Mouse (Mus musculus): Measurements from ENCODE around the gene Grb7. TPM values are rescaled to one million over a fixed set of nuclear protein-coding genes. Genes with fewer than 3 reads are reported as not detected.

The Grb7 gene
- polyA plus RNA-seq, 1 experiment from 2014 or later: 0.75 TPM

DNA sequence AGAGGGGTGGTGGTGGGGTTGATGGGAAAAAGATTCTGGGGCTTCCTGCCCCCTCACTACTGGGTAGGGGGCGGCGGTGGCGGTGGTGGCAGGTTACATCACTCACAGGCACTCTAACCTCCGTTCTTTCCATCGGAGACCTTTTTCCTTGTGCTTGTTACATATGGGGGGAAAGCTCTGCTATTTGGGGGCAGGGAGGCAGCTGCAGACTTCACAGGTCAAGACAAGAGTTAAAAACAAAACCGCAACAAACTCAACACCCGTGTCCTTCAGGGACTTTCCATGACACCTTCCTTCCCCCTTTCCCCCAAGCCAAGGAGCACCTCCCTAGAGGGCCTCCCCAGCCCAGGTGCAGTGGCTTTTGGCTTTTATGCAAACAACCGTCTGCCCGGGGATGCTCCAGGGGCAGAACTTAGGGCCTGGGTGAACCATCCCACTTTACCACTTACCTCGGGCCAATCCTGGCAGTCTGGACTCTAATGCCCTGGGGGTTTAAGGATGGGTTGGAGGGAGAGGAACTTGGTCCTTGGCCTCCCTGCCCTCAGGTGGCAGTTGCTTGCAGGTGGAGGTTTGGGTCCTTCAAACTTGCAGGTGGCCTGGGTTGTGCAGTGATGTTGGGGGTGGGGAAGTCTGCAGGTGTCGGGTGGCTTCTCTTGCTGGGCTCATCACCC, 13.0 kb downstream of the Grb7 start:
- WGBS: 23% methylated on average over 11 of the region's 11 CpGs
- Histone ChIP-seq H3K9me3 (no peaks in the 10 kb centered on the region), H3K27me3 (peaks cover 57% of the 10 kb centered on the region), H3K36me3 (no peaks in the 10 kb centered on the region), H3K4me3 (no peak overlapping the region), H3K4me2 (replicated peaks) (no peak overlapping the region), H3K9ac (replicated peaks) (no peak overlapping the region), H3K4me1 (peaks cover 12% of the 10 kb centered on the region), H3K27ac (replicated peaks) (no peak overlapping the region)
- ATAC-seq (ENCODE audit: low FRiP score, low read depth): no peak

DNA sequence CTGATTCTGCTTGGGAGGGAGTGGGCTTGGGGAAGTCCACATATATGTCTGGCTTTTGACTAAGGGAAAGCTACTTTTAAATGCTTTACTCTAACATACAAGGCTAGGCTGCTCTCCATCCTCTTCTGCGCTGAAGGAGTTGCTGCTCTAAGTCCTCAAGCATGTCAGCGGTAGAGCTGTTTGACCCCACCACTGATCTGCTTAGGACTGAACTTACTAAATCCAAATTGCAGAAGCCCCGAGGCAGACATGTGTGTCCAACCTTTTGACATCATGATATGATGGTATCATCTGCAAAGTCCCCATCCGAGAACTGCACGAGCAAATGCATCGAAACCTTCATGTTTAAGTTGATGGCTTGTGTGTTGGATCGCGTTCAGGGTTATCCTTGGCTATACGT, 13.7 kb downstream of the Grb7 start:
- H3K4me1 ChIP-seq: peaks cover 12% of the 10 kb centered on the region
- no peaks in the 10 kb centered on the region for H3K36me3 ChIP-seq
- no peak for ATAC-seq (ENCODE audit: low FRiP score, low read depth)
- no peak overlapping the region for H3K27ac ChIP-seq (replicated peaks)
- H3K4me3 ChIP-seq: no peak overlapping the region
- WGBS: 82% methylated on average over 9 of the region's 9 CpGs
- no peak overlapping the region for H3K9ac ChIP-seq (replicated peaks)
- peaks cover 51% of the 10 kb centered on the region for H3K27me3 ChIP-seq
- H3K9me3 ChIP-seq: no peaks in the 10 kb centered on the region
- no peak overlapping the region for H3K4me2 ChIP-seq (replicated peaks)

DNA sequence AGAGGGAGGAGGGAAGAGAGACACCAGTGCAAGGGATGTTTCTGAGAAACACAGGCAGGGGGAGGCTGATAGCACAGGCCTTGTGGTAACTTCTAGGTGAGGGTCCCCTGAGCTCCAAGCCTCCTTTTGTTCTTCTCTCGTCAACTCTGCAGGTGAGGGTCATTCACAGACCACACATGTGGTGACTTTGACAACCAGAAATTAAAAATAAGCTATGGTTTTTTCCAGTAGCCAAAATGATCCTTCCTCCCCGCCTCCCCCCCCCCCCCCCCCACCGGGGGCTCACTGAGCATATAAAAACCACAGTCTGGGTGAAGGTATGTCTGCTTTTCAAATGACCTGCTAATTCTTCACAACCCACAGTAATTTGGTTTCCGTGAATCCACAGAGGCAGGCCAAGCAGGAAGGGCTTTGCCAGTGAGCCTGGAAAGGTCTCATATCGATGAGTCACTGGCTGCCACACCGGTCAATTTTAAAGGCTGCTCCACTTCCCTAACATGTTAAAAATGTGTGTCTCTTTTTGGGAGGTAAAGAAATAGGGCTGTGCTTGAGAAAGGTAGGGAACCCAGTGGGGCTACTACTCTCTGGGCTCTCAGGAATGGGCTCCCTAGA, 15.0 kb downstream of the Grb7 start:
- ATAC-seq (ENCODE audit: low FRiP score, low read depth): no peak
- no peak overlapping the region for H3K27ac ChIP-seq (replicated peaks)
- H3K4me3 ChIP-seq: no peak overlapping the region
- no peak overlapping the region for H3K9ac ChIP-seq (replicated peaks)
- 54% methylated on average over 6 of the region's 6 CpGs for WGBS
- no peaks in the 10 kb centered on the region for H3K9me3 ChIP-seq
- no peak overlapping the region for H3K4me2 ChIP-seq (replicated peaks)
- H3K36me3 ChIP-seq: no peaks in the 10 kb centered on the region
- peaks cover 12% of the 10 kb centered on the region for H3K4me1 ChIP-seq
- peaks cover 40% of the 10 kb centered on the region for H3K27me3 ChIP-seq

DNA sequence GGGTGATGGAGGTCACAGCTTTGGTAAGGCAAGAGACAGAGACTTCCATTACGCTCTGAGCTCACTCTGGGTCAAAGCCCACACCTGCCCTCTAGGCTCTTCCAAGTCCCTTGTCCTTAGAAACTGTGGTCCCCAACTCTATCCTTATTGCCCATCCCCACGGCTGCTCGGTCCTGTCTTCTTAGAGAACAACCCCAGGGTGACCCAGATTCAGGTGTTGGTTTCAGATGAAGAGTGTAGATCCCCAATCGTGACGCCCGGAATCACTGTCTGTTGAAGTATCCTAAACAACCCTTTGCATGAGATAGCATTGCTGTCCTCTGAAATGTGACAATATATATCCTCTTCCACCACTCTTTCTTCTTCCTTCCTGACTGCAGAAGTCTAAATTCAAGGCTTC, 16.1 kb downstream of the Grb7 start:
- Histone ChIP-seq H3K4me1 (peaks cover 8% of the 10 kb centered on the region; the same call in 1 of the 2 replicates), H3K36me3 (no peaks in the 10 kb centered on the region), H3K4me3 (no peak overlapping the region), H3K27ac (replicated peaks) (no peak overlapping the region), H3K9me3 (no peaks in the 10 kb centered on the region), H3K4me2 (replicated peaks) (no peak overlapping the region), H3K9ac (replicated peaks) (no peak overlapping the region), H3K27me3 (peaks cover 36% of the 10 kb centered on the region)
- no peak for ATAC-seq (ENCODE audit: low FRiP score, low read depth)
- WGBS: 90% methylated on average over 6 of the region's 6 CpGs

DNA sequence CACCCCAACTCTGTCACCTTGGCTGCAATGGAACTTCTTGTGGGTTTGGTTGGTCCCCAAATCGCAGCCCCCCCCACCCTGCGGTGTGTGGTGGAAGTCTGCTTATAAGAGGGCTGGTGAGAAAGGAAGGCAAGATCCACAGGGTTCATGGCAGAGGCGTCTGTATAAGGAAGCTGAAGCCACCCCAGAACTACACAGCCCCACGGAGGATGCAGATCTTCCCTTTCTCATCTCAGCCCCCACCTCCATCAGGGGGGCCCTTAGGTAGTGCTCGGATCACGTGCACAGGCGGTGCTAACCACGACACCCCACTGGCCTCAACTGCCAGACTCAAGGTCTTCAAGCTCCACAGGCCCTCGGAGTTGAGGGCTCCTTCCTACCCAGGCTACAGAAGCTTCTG, 17.7 kb downstream of the Grb7 start:
- no peak overlapping the region for H3K27ac ChIP-seq (replicated peaks)
- WGBS: 90% methylated on average over 9 of the region's 9 CpGs

DNA sequence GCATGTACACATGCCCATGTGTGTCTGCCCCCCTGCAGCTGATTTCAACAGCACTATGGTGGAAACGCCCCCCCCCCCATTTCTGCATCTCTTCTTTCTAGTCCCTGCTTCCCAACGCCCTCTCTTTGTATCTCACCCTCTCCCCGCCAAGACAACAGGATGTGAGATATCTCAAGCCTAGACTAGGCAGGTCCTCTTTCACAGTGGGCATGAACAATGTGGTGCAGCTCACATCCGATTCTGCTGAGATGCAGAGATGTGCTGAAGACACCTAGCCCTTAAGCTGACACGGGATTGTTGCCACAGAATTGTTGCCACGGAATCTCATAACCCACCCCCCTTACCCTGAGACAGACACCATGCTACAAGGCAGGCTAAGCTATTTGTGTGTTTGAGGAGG, 18.3 kb downstream of the Grb7 start:
- ATAC-seq (ENCODE audit: low FRiP score, low read depth): no peak
- H3K27ac ChIP-seq (replicated peaks): no peak overlapping the region
- 89% methylated on average over 6 of the region's 6 CpGs for WGBS

More for the DNA sequence above, 17.7 kb downstream of the Grb7 start:
- H3K9me3 ChIP-seq: no peaks in the 10 kb centered on the region
- H3K9ac ChIP-seq (replicated peaks): no peak overlapping the region
- no peak for ATAC-seq (ENCODE audit: low FRiP score, low read depth)
- no peaks in the 10 kb centered on the region for H3K36me3 ChIP-seq
- no peaks in the 10 kb centered on the region for H3K4me1 ChIP-seq
- no peak overlapping the region for H3K4me3 ChIP-seq
- H3K27me3 ChIP-seq: peaks cover 22% of the 10 kb centered on the region
- H3K4me2 ChIP-seq (replicated peaks): no peak overlapping the region

DNA sequence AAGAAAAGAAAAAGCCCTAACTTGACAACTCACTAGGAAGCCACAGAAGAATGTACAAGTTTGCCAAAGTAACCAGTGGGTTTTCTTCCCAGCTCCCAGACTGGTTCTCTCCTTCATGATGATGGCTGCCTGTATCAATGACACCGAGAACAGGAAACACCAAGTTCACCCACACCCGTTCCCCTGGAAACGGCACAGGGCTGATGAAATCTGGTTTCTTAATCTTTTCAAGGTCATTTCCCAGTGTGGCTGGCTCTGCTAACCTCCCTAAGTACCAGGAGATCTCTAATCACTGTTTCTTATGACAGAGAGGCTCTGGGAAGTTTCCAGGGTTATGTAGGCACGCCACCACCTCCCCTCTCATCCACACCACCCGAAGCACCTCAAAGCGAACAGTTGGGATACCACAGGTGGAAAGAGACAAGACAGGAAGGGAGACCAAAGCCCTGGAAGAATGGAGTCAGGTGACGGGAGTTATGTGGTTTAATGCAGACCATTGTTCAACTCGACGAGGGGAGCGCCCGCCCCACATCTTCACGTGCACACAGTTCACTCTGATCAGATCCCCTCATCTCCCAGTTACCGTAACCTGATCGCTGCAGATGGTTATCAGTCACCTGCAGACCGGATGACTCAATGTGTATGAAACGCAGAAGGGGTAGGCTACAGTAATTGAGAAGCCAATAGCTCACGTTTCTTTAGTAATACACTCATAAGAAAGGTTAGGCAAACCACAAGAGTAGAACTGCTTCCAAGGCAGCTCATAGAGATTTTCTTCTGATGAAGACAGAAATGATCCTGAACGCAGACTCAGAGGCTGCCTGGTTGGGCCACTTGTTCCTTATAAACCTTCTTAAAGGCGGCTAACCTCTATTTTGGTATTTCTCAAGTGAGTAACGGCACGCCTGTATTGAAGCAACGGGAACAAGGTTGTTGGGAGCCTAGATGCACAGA, 23.8 kb downstream of the Grb7 start:
- Histone ChIP-seq H3K27ac (replicated peaks) (no peak overlapping the region), H3K9me3 (no peaks in the 10 kb centered on the region), H3K4me1 (peaks cover 5% of the 10 kb centered on the region), H3K36me3 (no peaks in the 10 kb centered on the region), H3K4me3 (no peak overlapping the region), H3K27me3 (no peaks in the 10 kb centered on the region), H3K9ac (replicated peaks) (no peak overlapping the region), H3K4me2 (replicated peaks) (no peak overlapping the region)
- ATAC-seq (ENCODE audit: low FRiP score, low read depth): no peak
- WGBS: 82% methylated on average over 22 of the region's 22 CpGs

More for the DNA sequence above, 18.3 kb downstream of the Grb7 start:
- Histone ChIP-seq H3K9ac (replicated peaks) (no peak overlapping the region), H3K27me3 (peaks cover 16% of the 10 kb centered on the region), H3K4me3 (no peak overlapping the region), H3K9me3 (no peaks in the 10 kb centered on the region), H3K4me2 (replicated peaks) (no peak overlapping the region), H3K4me1 (no peaks in the 10 kb centered on the region), H3K36me3 (no peaks in the 10 kb centered on the region)

DNA sequence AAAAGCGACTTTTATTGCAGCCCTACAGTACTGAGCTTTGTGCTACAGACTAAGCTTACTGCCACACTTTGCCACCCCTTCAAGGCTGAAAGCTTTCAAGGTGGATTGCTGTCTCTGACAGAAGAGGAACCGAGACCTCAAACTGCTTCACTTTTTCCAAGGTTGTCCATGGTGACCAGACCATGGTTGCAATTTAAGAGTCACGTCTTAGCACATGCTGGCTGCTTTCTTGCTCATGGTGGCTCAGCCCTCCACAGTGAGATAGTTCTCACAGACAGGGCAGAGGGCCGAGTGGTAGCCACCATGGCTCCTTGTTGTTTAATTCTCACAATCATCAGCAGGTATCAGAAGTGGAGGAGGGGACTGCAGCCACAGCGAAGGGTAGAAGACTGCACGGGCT, 24.6 kb downstream of the Grb7 start:
- Histone ChIP-seq H3K36me3 (no peaks in the 10 kb centered on the region), H3K9me3 (no peaks in the 10 kb centered on the region), H3K27ac (replicated peaks) (no peak overlapping the region), H3K9ac (replicated peaks) (no peak overlapping the region), H3K4me2 (replicated peaks) (no peak overlapping the region), H3K27me3 (no peaks in the 10 kb centered on the region), H3K4me1 (peaks cover 5% of the 10 kb centered on the region), H3K4me3 (no peak overlapping the region)
- no peak for ATAC-seq (ENCODE audit: low FRiP score, low read depth)
- 78% methylated on average over 6 of the region's 6 CpGs for WGBS

DNA sequence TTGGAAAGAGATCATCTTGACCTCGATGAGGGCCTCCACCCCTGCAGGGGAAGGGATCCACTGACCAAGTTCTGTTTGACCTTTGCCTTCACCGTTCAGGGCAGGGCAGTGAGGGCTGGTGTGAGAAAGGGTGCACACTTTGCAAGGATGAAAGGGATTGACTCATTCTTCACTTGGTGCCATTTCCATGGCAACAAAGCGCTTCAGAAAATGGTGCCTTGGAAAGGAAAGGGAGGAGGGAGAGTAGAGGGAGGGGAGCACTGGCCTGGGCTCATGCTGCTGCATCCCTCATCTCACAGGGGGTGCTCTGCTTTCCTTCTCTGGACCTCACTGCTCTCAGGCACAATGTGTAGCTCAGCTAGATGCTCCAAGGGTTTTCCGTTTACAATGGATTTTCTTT, 26.5 kb downstream of the Grb7 start:
- H3K27ac ChIP-seq (replicated peaks): no peak overlapping the region
- WGBS: 38% methylated on average over 4 of the region's 4 CpGs
- no peaks in the 10 kb centered on the region for H3K36me3 ChIP-seq
- H3K9me3 ChIP-seq: no peaks in the 10 kb centered on the region
- H3K4me3 ChIP-seq: no peak overlapping the region
- peaks cover 5% of the 10 kb centered on the region for H3K4me1 ChIP-seq
- ATAC-seq (ENCODE audit: low FRiP score, low read depth): no peak
- H3K9ac ChIP-seq (replicated peaks): no peak overlapping the region
- H3K4me2 ChIP-seq (replicated peaks): no peak overlapping the region
- no peaks in the 10 kb centered on the region for H3K27me3 ChIP-seq

DNA sequence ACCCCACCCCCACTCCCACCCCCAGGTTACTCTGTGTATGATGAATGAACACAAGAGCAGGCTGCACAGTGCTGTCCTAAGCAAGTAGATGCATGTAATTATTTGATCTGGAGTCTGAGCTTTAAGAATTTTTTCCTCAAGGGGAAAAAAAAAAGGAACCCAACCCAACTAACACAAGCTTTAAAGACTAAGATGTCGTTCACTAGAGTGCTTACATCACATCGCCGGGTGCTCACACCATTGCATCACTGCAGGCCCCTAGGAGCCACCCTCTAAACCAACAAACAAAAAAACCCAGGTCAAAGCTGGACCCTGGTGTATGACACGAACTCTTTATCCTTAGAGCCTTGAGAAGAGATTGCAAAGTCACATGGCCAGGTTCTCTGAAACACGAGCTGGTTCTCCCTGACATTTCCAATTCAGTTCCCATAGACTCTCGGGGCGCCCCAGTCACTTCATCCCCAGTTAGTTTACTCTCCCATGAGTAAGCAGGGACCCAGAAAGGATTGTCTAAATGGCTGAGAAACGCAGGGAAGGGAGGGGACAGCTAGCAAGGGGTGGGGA, 27.8 kb downstream of the Grb7 start:
- H3K4me2 ChIP-seq (replicated peaks): no peak overlapping the region
- H3K27ac ChIP-seq (replicated peaks): no peak overlapping the region
- no peak overlapping the region for H3K4me3 ChIP-seq
- H3K36me3 ChIP-seq: no peaks in the 10 kb centered on the region
- H3K9me3 ChIP-seq: no peaks in the 10 kb centered on the region
- H3K4me1 ChIP-seq: peaks cover 5% of the 10 kb centered on the region
- ATAC-seq (ENCODE audit: low FRiP score, low read depth): no peak
- 60% methylated on average over 8 of the region's 8 CpGs for WGBS
- no peak overlapping the region for H3K9ac ChIP-seq (replicated peaks)
- no peaks in the 10 kb centered on the region for H3K27me3 ChIP-seq

DNA sequence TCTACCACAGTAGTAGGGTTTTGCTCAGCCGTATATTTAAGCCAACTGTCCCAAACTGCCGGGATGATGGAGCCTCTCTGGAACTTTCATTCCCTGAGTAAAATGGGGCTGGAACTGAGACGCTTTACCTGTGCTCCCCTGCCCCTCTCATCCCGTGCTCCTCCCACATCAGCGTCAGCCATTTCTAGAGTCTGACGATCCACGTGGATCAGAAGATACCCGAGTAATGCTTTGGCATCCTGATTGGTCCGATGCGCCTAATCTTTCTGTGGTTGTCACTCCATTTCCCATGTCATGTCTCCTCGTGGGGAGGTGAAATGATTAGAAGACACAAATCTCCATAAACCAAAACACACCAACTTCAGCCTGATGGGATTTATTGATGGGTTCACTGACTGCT, 28.8 kb downstream of the Grb7 start:
- H3K36me3 ChIP-seq: no peaks in the 10 kb centered on the region
- H3K9me3 ChIP-seq: no peaks in the 10 kb centered on the region
- no peak overlapping the region for H3K4me3 ChIP-seq
- H3K27me3 ChIP-seq: no peaks in the 10 kb centered on the region
- no peak for ATAC-seq (ENCODE audit: low FRiP score, low read depth)
- no peak overlapping the region for H3K9ac ChIP-seq (replicated peaks)
- H3K4me1 ChIP-seq: peaks cover 5% of the 10 kb centered on the region
- WGBS: 90% methylated on average over 11 of the region's 11 CpGs
- H3K27ac ChIP-seq (replicated peaks): no peak overlapping the region
- no peak overlapping the region for H3K4me2 ChIP-seq (replicated peaks)
